Mouse (Mus musculus) stomach, embryonic 14.5 days (tissue): Measurements from ENCODE around the gene Cabcoco1. TPM values are rescaled to one million over a fixed set of nuclear protein-coding genes. Genes with fewer than 3 reads are reported as not detected.

Experiments
- ATAC-seq: fragments of 200-750 bp; cut with Nextera tagmentation; 2 replicates; pipeline ENCODE4 v1.8.0; 2017; ENCODE audit warnings: low read depth, moderate TSS enrichment; ENCODE audit not compliant: insufficient number of reproducible peaks, insufficient read depth, low FRiP score
- H3K27ac ChIP-seq: fragments of 300-500 bp; sonication (generic); 2 replicates; pipeline ENCODE4 v1.5.1; 2014; ENCODE audit warnings: mild to moderate bottlenecking, low read length, moderate library complexity, mixed read lengths
- H3K27me3 ChIP-seq: fragments of 300-500 bp; sonication (generic); 2 replicates; pipeline ENCODE4 v1.6.1; 2014; ENCODE audit warnings: low read length, control low read depth, mixed read lengths; ENCODE audit not compliant: control insufficient read depth, insufficient read depth
- H3K36me3 ChIP-seq: fragments of 300-500 bp; sonication (generic); 2 replicates; pipeline ENCODE4 v1.6.1; 2014; ENCODE audit warnings: mild to moderate bottlenecking, control low read depth, low read length, moderate library complexity, mixed read lengths; ENCODE audit not compliant: control insufficient read depth, insufficient read depth
- H3K4me1 ChIP-seq: fragments of 300-500 bp; sonication (generic); 2 replicates; pipeline ENCODE4 v1.6.1; 2014; ENCODE audit warnings: low read length, control low read depth, mixed read lengths; ENCODE audit not compliant: control insufficient read depth, insufficient read depth
- H3K4me2 ChIP-seq: fragments of 300-500 bp; sonication (generic); replicated peaks from 2 replicates; pipeline ENCODE4 v1.6.1; 2014; ENCODE audit warnings: low read depth, low read length, control low read depth
- H3K4me3 ChIP-seq: fragments of 300-500 bp; sonication (generic); 2 replicates; pipeline ENCODE4 v1.5.1; 2014; ENCODE audit warnings: low read depth, low read length, control low read depth
- H3K9ac ChIP-seq: fragments of 300-500 bp; sonication (generic); replicated peaks from 2 replicates; pipeline ENCODE4 v1.6.1; 2014; ENCODE audit warnings: low read depth, mild to moderate bottlenecking, control low read depth, low read length, moderate library complexity, mixed read lengths
- H3K9me3 ChIP-seq: fragments of 300-500 bp; sonication (generic); 2 replicates; pipeline ENCODE4 v1.6.1; 2016; ENCODE audit warnings: low read depth, low read length, control low read depth; ENCODE audit not compliant: control insufficient read depth
- WGBS: fragments of 180-500 bp; shearing (Covaris S2); extraction: QIAGEN DNeasy Blood & Tissue Kit; methylation state at CpG from one replicate; pipeline ENCODE4 v1.1.7; 2014; 5-methylcytosine and 5-hydroxymethylcytosine counted together
- polyA plus RNA-seq: library from polyadenylated mRNA; unstranded; fragments of >200 nt; fragmentation: Nextera tagmentation; extraction: Ambion mirVana; gene quantifications from 2 replicates; pipeline ENCODE4 v1.2.1, GENCODE M21; 2014

Gene Cabcoco1
- polyA plus RNA-seq, 1 experiment from 2014 or later, result 2.0 TPM

- ATAC-seq, result no peak
- no peaks in the 10 kb centered on the region for H3K9me3 ChIP-seq
- H3K27ac ChIP-seq, result no peak overlapping the region
- H3K27me3 ChIP-seq, result no peaks in the 10 kb centered on the region
- no peak overlapping the region for H3K9ac ChIP-seq
- H3K4me1 ChIP-seq, result peaks cover 10% of the 10 kb centered on the region
- WGBS, result 54% methylated on average over 8 of the region's 8 CpGs
- H3K4me2 ChIP-seq, result no peak overlapping the region
- no peak overlapping the region for H3K4me3 ChIP-seq
- no peaks in the 10 kb centered on the region for H3K36me3 ChIP-seq
Measured at GRCm38 (mm10) chr10:68440515-68440914, 101.2 kb downstream of the Cabcoco1 start.

- no peak for ATAC-seq
Measured at GRCm38 (mm10) chr10:68435754-68436153, 105.9 kb downstream of the Cabcoco1 start.

GRCm38 (mm10) chr10:68435001-68435560, 106.6 kb downstream of the Cabcoco1 start:
- ATAC-seq, result no peak
- 73% methylated on average over 13 of the region's 13 CpGs for WGBS

More at GRCm38 (mm10) chr10:68435754-68436153, 105.9 kb downstream of the Cabcoco1 start:
- Histone ChIP-seq H3K4me2 (no peak overlapping the region), H3K27me3 (no peaks in the 10 kb centered on the region), H3K27ac (no peak overlapping the region), H3K9ac (no peak overlapping the region), H3K9me3 (no peaks in the 10 kb centered on the region), H3K4me3 (no peak overlapping the region), H3K4me1 (no peaks in the 10 kb centered on the region), H3K36me3 (no peaks in the 10 kb centered on the region)
- WGBS, result 86% methylated on average over 7 of the region's 7 CpGs

GRCm38 (mm10) chr10:68434045-68434639, 107.6 kb downstream of the Cabcoco1 start:
- 75% methylated on average over 9 of the region's 9 CpGs for WGBS
- H3K4me2 ChIP-seq, result no peak overlapping the region
- ATAC-seq, result no peak

More at GRCm38 (mm10) chr10:68435001-68435560, 106.6 kb downstream of the Cabcoco1 start:
- no peak overlapping the region for H3K4me3 ChIP-seq
- H3K36me3 ChIP-seq, result no peaks in the 10 kb centered on the region
- no peaks in the 10 kb centered on the region for H3K27me3 ChIP-seq
- no peaks in the 10 kb centered on the region for H3K9me3 ChIP-seq
- H3K27ac ChIP-seq, result no peak overlapping the region
- no peak overlapping the region for H3K9ac ChIP-seq
- H3K4me2 ChIP-seq, result no peak overlapping the region
- no peaks in the 10 kb centered on the region for H3K4me1 ChIP-seq

GRCm38 (mm10) chr10:68431346-68431745, 110.3 kb downstream of the Cabcoco1 start:
- H3K4me1 ChIP-seq, result no peaks in the 10 kb centered on the region
- H3K4me3 ChIP-seq, result no peak overlapping the region
- H3K27me3 ChIP-seq, result no peaks in the 10 kb centered on the region
- ATAC-seq, result no peak
- 88% methylated on average over 6 of the region's 6 CpGs for WGBS
- no peak overlapping the region for H3K4me2 ChIP-seq
- H3K36me3 ChIP-seq, result no peaks in the 10 kb centered on the region
- H3K27ac ChIP-seq, result no peak overlapping the region
- no peak overlapping the region for H3K9ac ChIP-seq
- no peaks in the 10 kb centered on the region for H3K9me3 ChIP-seq

More at GRCm38 (mm10) chr10:68434045-68434639, 107.6 kb downstream of the Cabcoco1 start:
- Histone ChIP-seq H3K27me3 (no peaks in the 10 kb centered on the region), H3K27ac (no peak overlapping the region), H3K36me3 (no peaks in the 10 kb centered on the region), H3K9me3 (no peaks in the 10 kb centered on the region), H3K9ac (no peak overlapping the region), H3K4me3 (no peak overlapping the region), H3K4me1 (no peaks in the 10 kb centered on the region)

GRCm38 (mm10) chr10:68430929-68431328, 110.8 kb downstream of the Cabcoco1 start:
- H3K4me1 ChIP-seq, result no peaks in the 10 kb centered on the region
- H3K36me3 ChIP-seq, result no peaks in the 10 kb centered on the region
- H3K27me3 ChIP-seq, result no peaks in the 10 kb centered on the region
- H3K4me3 ChIP-seq, result no peak overlapping the region
- 87% methylated on average over 13 of the region's 13 CpGs for WGBS
- no peak overlapping the region for H3K27ac ChIP-seq
- no peak overlapping the region for H3K9ac ChIP-seq
- no peaks in the 10 kb centered on the region for H3K9me3 ChIP-seq
- no peak overlapping the region for H3K4me2 ChIP-seq
- ATAC-seq, result no peak

GRCm38 (mm10) chr10:68420393-68420920, 121.2 kb downstream of the Cabcoco1 start:
- no peak overlapping the region for H3K4me2 ChIP-seq
- no peaks in the 10 kb centered on the region for H3K27me3 ChIP-seq
- H3K9ac ChIP-seq, result no peak overlapping the region
- no peaks in the 10 kb centered on the region for H3K9me3 ChIP-seq
- no peaks in the 10 kb centered on the region for H3K36me3 ChIP-seq
- no peaks in the 10 kb centered on the region for H3K4me1 ChIP-seq
- 84% methylated on average over 7 of the region's 7 CpGs for WGBS
- no peak for ATAC-seq
- no peak overlapping the region for H3K27ac ChIP-seq
- no peak overlapping the region for H3K4me3 ChIP-seq

- H3K4me2 ChIP-seq, result no peak overlapping the region
- 64% methylated on average over 2 of the region's 2 CpGs for WGBS
- no peak overlapping the region for H3K4me3 ChIP-seq
- no peaks in the 10 kb centered on the region for H3K4me1 ChIP-seq
- no peak overlapping the region for H3K9ac ChIP-seq
- no peaks in the 10 kb centered on the region for H3K27me3 ChIP-seq
- ATAC-seq, result no peak
- H3K27ac ChIP-seq, result no peak overlapping the region
- H3K36me3 ChIP-seq, result no peaks in the 10 kb centered on the region
- no peaks in the 10 kb centered on the region for H3K9me3 ChIP-seq
Measured at GRCm38 (mm10) chr10:68419893-68420292, 121.8 kb downstream of the Cabcoco1 start.
